In genomic region chr9:31118520-31119298, GRCm38 (mm10) we compare ENCODE assay signal across 10 mouse cellular contexts. TPM values are rescaled to one million over a fixed set of nuclear protein-coding genes. Genes with fewer than 3 reads are reported as not detected.
DNase-seq lines count a peak whose midpoint lies in the region; ATAC-seq and TF ChIP-seq lines count a peak whose summit lies in the region.
"Had no signal": no experiment of that assay in that cellular context is flagged by ENCODE, and none has a peak within 500 bp of the region (broad histone marks: within the 10 kb centered on the region; RNA-seq: fewer than 3 reads in every experiment).

No protein-coding gene starts in this region.

- WGBS in kidney, postnatal 0 days = 23% methylated on average over 11 of the region's 11 CpGs
- WGBS in embryonic facial prominence, embryonic 11.5 days = 30% methylated on average over 11 of the region's 11 CpGs
- WGBS in neural tube, embryonic 11.5 days = 40% methylated on average over 11 of the region's 11 CpGs

- no peak overlapping the region for H3K4me3 ChIP-seq in kidney, postnatal 0 days (replicated peaks; ENCODE audit: low read depth, low read length)
- no peak overlapping the region for H3K4me3 ChIP-seq in embryonic facial prominence, embryonic 11.5 days (ENCODE audit: low read depth, low read length)
- H3K4me3 ChIP-seq in neural tube, embryonic 11.5 days (ENCODE audit: low read depth, low read length) = no peak overlapping the region
- H3K4me3 ChIP-seq: forebrain, embryonic 13.5 days; left cerebral cortex, adult 2 months; myocyte had no signal

- no peaks in the 10 kb centered on the region for H3K36me3 ChIP-seq in kidney, postnatal 0 days (ENCODE audit: insufficient read depth, low read length)
- H3K36me3 ChIP-seq in embryonic facial prominence, embryonic 11.5 days (replicated peaks; ENCODE audit: control insufficient read depth, insufficient read depth, low read depth, low read length) = no peaks in the 10 kb centered on the region
- H3K36me3 ChIP-seq in neural tube, embryonic 11.5 days (ENCODE audit: control insufficient read depth, insufficient read depth, low read length) = no peaks in the 10 kb centered on the region

- no peaks in the 10 kb centered on the region for H3K27me3 ChIP-seq in kidney, postnatal 0 days (ENCODE audit: insufficient read depth, low read length)
- H3K27me3 ChIP-seq in embryonic facial prominence, embryonic 11.5 days (ENCODE audit: control insufficient read depth, insufficient read depth, low read length) = no peaks in the 10 kb centered on the region
- H3K27me3 ChIP-seq in neural tube, embryonic 11.5 days (ENCODE audit: control insufficient read depth, insufficient read depth, low read length) = no peaks in the 10 kb centered on the region
- H3K27me3 ChIP-seq: forebrain, embryonic 13.5 days had no signal

- peak; percentile 89 for ATAC-seq in kidney, postnatal 0 days (replicated peaks; ENCODE audit: low FRiP score, low read depth)
- ATAC-seq in embryonic facial prominence, embryonic 11.5 days (replicated peaks; ENCODE audit: insufficient number of reproducible peaks, low FRiP score, low TSS enrichment, low read depth) = peak; percentile 96
- no peak for ATAC-seq in neural tube, embryonic 11.5 days (ENCODE audit: insufficient read depth, low FRiP score, low TSS enrichment)
- ATAC-seq: forebrain, embryonic 13.5 days had no signal

- no peak overlapping the region for H3K4me2 ChIP-seq in kidney, postnatal 0 days (ENCODE audit: low read length)
- H3K4me2 ChIP-seq in embryonic facial prominence, embryonic 11.5 days (ENCODE audit: low read depth, low read length) = no peak overlapping the region; the same call in 1 of the 2 replicates
- no peak overlapping the region for H3K4me2 ChIP-seq in neural tube, embryonic 11.5 days (ENCODE audit: low read depth)
- H3K4me2 ChIP-seq: forebrain, embryonic 13.5 days had no signal

- peak; percentile 85 for DNase-seq in kidney, postnatal 0 days (ENCODE audit: low spot score)
- DNase-seq in kidney, adult 18-20 months = no peak
- peak; percentile 29 for DNase-seq in MEL-GATA-1-ER (ENCODE audit: extremely low read depth, low read depth)
- DNase-seq in embryonic facial prominence, embryonic 11.5 days (ENCODE audit: low spot score) = peak; percentile 84
- DNase-seq in neural tube, embryonic 11.5 days (ENCODE audit: low spot score) = peak; percentile 32
- no peak for DNase-seq in left cerebral cortex, postnatal 10 days (ENCODE audit: extremely low spot score in 1 of 2, low spot score in 2 of 2)
- no peak for DNase-seq in ovary, postnatal 36 days (ENCODE audit: low spot score)

- H3K9ac ChIP-seq in kidney, postnatal 0 days (ENCODE audit: low read depth, low read length) = no peak overlapping the region
- no peak overlapping the region for H3K9ac ChIP-seq in embryonic facial prominence, embryonic 11.5 days (replicated peaks; ENCODE audit: low read length)
- no peak overlapping the region for H3K9ac ChIP-seq in neural tube, embryonic 11.5 days (ENCODE audit: low read length)
- H3K9ac ChIP-seq: forebrain, embryonic 13.5 days had no signal

- intact Hi-C loops in left cerebral cortex, postnatal 10 days (cut with DNase I) = no loop called here

- no peaks in the 10 kb centered on the region for H3K9me3 ChIP-seq in kidney, postnatal 0 days (replicated peaks; ENCODE audit: low read length)
- H3K9me3 ChIP-seq in embryonic facial prominence, embryonic 11.5 days (replicated peaks; ENCODE audit: control insufficient read depth, low read length) = no peaks in the 10 kb centered on the region
- H3K9me3 ChIP-seq in neural tube, embryonic 11.5 days (ENCODE audit: control insufficient read depth, low read length) = no peaks in the 10 kb centered on the region
- H3K9me3 ChIP-seq: forebrain, embryonic 13.5 days had no signal

- no peaks in the 10 kb centered on the region for H3K4me1 ChIP-seq in kidney, postnatal 0 days (replicated peaks; ENCODE audit: insufficient read depth, low read length)
- H3K4me1 ChIP-seq in embryonic facial prominence, embryonic 11.5 days (ENCODE audit: control insufficient read depth, insufficient read depth, low read length) = no peaks in the 10 kb centered on the region
- H3K4me1 ChIP-seq in neural tube, embryonic 11.5 days (ENCODE audit: control insufficient read depth, insufficient read depth, low read length) = no peaks in the 10 kb centered on the region

- TF ChIP-seq CTCF in kidney, postnatal 0 days (IDR thresholded peaks at IDR 0.05; ENCODE audit: low read depth) = no peak

- peak overlapping the region; percentile 33; the same call in 1 of the 2 replicates for H3K27ac ChIP-seq in kidney, postnatal 0 days
- no peak overlapping the region for H3K27ac ChIP-seq in embryonic facial prominence, embryonic 11.5 days (replicated peaks; ENCODE audit: low read depth, low read length)
- no peak overlapping the region for H3K27ac ChIP-seq in neural tube, embryonic 11.5 days (ENCODE audit: low read depth, low read length)
- H3K27ac ChIP-seq: forebrain, embryonic 13.5 days; left cerebral cortex, adult 2 months had no signal

RNA-seq across cellular contexts. Expression of gene St14, which starts 12.9 kb away (rescaled TPM):
- polyA plus RNA-seq in kidney, postnatal 0 days (2015; fragmentation: Nextera tagmentation; extraction: Ambion mirVana) = 45.9 and 50.8 TPM in 2 replicates
- polyA plus RNA-seq in embryonic facial prominence, embryonic 11.5 days (2014; fragmentation: Nextera tagmentation; extraction: Ambion mirVana) = 6.4 and 7.4 TPM in 2 replicates
- 2.0 and 3.1 TPM in 2 replicates for polyA plus RNA-seq in neural tube, embryonic 11.5 days (2014; fragmentation: Nextera tagmentation; extraction: Ambion mirVana)
- under 1 TPM; 0.30 to 0.49 TPM for total RNA-seq in left cerebral cortex, postnatal 10 days (2021)

Comparison
In these comparisons a context has a peak if more than half of its experiments do, and no peak if none do; other contexts are left out.
1. DNase-seq: peak in kidney, postnatal 0 days (single experiment), MEL-GATA-1-ER (single experiment), embryonic facial prominence, embryonic 11.5 days (single experiment) and neural tube, embryonic 11.5 days (single experiment); none in kidney, adult 18-20 months (single experiment), left cerebral cortex, postnatal 10 days (0 of 2) and ovary, postnatal 36 days (single experiment).